Mouse (Mus musculus) liver, adult 2 months (tissue): Measurements from ENCODE around the gene Tpra1. TPM values are rescaled to one million over a fixed set of nuclear protein-coding genes. Genes with fewer than 3 reads are reported as not detected.
A peak's percentile ranks its signal among the peaks of the same experiment; 100 is the strongest.

ENCODE experiments used
- DNase-seq: peaks from one replicate; pipeline ENCODE4 v3.0.0-alpha.2; 2011; ENCODE audit warnings: low read depth, low spot score; ENCODE audit errors: extremely low read depth
- H3K27ac ChIP-seq: fragments of 200-500 bp; replicated peaks from 2 replicates; pipeline ENCODE4 v1.5.1; 2012; ENCODE audit warnings: low read depth, mild to moderate bottlenecking, control low read depth, inconsistent platforms, low read length; ENCODE audit not compliant: insufficient read depth
- H3K27me3 ChIP-seq: fragments of 200-500 bp; 2 replicates; pipeline ENCODE4 v1.6.1; 2012; ENCODE audit warnings: mild to moderate bottlenecking, moderate library complexity, low read length, inconsistent platforms; ENCODE audit not compliant: control insufficient read depth, insufficient read depth
- H3K36me3 ChIP-seq: fragments of 200-500 bp; 2 replicates; pipeline ENCODE4 v1.6.1; 2012; ENCODE audit warnings: low read length, inconsistent platforms; ENCODE audit not compliant: control insufficient read depth, insufficient read depth
- H3K4me1 ChIP-seq: fragments of 200-500 bp; 2 replicates; pipeline ENCODE4 v1.6.1; 2011; ENCODE audit warnings: low read length; ENCODE audit not compliant: control insufficient read depth, insufficient read depth
- H3K4me3 ChIP-seq: fragments of 200-500 bp; 2 replicates; pipeline ENCODE4 v1.5.1; 2011; ENCODE audit warnings: low read depth, mild to moderate bottlenecking, control low read depth, low read length, moderate library complexity; ENCODE audit not compliant: insufficient read depth
- H3K79me2 ChIP-seq: fragments of 200-500 bp; 2 replicates; pipeline ENCODE4 v1.6.1; 2012; ENCODE audit warnings: inconsistent platforms, mild to moderate bottlenecking, low read length, moderate library complexity; ENCODE audit not compliant: control insufficient read depth, insufficient read depth
- H3K9ac ChIP-seq: fragments of 200-500 bp; 2 replicates; pipeline ENCODE4 v1.6.1; 2012; ENCODE audit warnings: low read depth, mild to moderate bottlenecking, control low read depth, inconsistent platforms, low read length
- CTCF ChIP-seq: fragments of 200-500 bp; IDR thresholded peaks from 2 replicates; pipeline ENCODE4 v1.5.1; 2011; ENCODE audit warnings: low read depth, low read length, control low read depth
- POLR2A ChIP-seq: fragments of 200-500 bp; IDR thresholded peaks from 2 replicates; pipeline ENCODE4 v1.6.1; 2011; ENCODE audit warnings: low read length, control low read depth; ENCODE audit not compliant: insufficient read depth; ENCODE audit errors: extremely low read depth
- WGBS: fragments of 180-500 bp; shearing (Covaris S2); methylation state at CpG from one replicate; pipeline ENCODE4 v1.1.7; 2018; 5-methylcytosine and 5-hydroxymethylcytosine counted together
- polyA plus RNA-seq: library from polyadenylated mRNA; depleted of rRNA; stranded (reverse); fragments of >200 nt; gene quantifications from 2 replicates; pipeline ENCODE4 v1.2.3, GENCODE M21; 2012; rRNA removed
- total RNA-seq: library from RNA; depleted of rRNA; stranded (reverse); fragments of >200 nt; gene quantifications from 2 replicates; pipeline ENCODE4 v1.2.3, GENCODE M21; 2014; rRNA removed

Tpra1 gene
- 15.8 and 18.3 TPM in 2 replicates for total RNA-seq
- polyA plus RNA-seq = 60.2 and 76.3 TPM in 2 replicates

GRCm38 (mm10) chr6:88901947-88902820, at the start of gene Tpra1:
Gene Tpra1, plus strand, starts transcription at chr6:88902251.
- Histone ChIP-seq H3K79me2 (peaks cover 9% of the 10 kb centered on the region; the same call in 1 of the 2 replicates), H3K4me3 (peak within 1 kb of the TSS; percentile 79), H3K27me3 (no peaks in the 10 kb centered on the region), H3K36me3 (no peaks in the 10 kb centered on the region), H3K27ac (peak within 1 kb of the TSS; percentile 78), H3K4me1 (peaks cover 34% of the 10 kb centered on the region), H3K9ac (peak within 1 kb of the TSS; percentile 85)
- DNase-seq = peak; percentile 93
- TF ChIP-seq CTCF (0 out of 2 replicates have a peak, but pooled peaks have one; percentile 19), POLR2A (peak; percentile 49)
- WGBS = under 1% methylated on average over 66 of the region's 66 CpGs

DNA sequence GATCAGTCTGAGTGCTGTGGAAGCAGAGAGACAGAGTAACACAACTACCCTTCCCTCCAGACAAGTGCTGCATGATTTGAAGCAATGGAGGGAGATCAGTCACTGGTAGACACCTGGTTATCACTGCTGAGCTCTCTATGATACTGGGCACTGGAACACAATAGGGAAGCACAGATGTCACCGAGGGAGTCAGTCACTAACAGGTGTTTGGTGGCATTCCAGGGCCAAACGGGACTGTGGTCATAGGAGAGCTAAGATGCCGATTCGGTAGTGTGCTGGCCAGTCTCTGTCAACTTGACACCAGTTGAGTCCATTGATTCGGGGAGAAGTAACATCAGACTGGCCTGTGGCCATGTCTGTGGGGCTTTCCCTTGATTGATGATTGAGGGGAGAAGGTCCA, 47.5 kb upstream of the Tpra1 start:
- no peak for TF ChIP-seq CTCF
- no peak for TF ChIP-seq POLR2A
- H3K27ac ChIP-seq = no peak overlapping the region
- no peak overlapping the region for H3K9ac ChIP-seq
- no peaks in the 10 kb centered on the region for H3K79me2 ChIP-seq
- H3K4me3 ChIP-seq = no peak overlapping the region
- 58% methylated on average over 5 of the region's 5 CpGs for WGBS
- no peaks in the 10 kb centered on the region for H3K4me1 ChIP-seq
- DNase-seq = no peak
- no peaks in the 10 kb centered on the region for H3K36me3 ChIP-seq
- H3K27me3 ChIP-seq = no peaks in the 10 kb centered on the region

DNA sequence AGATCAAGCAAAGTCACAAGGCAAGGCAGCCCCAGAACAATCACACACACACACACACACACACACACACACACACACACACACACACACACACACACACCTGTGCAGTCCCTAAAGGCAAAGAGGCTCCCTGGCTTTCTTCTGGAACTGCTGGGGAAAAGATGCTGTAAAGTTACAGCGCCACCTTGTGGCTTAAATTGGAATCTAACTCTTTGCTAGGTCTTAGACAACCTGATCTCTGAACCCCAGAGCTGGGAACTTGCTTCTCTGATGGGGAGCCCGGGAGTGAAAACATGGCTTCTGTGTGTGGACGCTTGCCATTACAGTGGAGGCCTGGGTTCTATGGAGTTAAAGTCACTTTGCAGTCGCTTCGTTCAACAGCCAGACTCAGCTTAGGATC, 46.4 kb upstream of the Tpra1 start:
- no peaks in the 10 kb centered on the region for H3K36me3 ChIP-seq
- no peaks in the 10 kb centered on the region for H3K27me3 ChIP-seq
- WGBS = 21% methylated on average over 5 of the region's 5 CpGs
- peak; percentile 58 for DNase-seq
- no peak overlapping the region for H3K4me3 ChIP-seq
- TF ChIP-seq CTCF (peak; percentile 44; the same call in 1 of the 2 replicates), POLR2A (no peak)
- no peaks in the 10 kb centered on the region for H3K4me1 ChIP-seq
- H3K27ac ChIP-seq = no peak overlapping the region
- H3K9ac ChIP-seq = no peak overlapping the region
- H3K79me2 ChIP-seq = no peaks in the 10 kb centered on the region

DNA sequence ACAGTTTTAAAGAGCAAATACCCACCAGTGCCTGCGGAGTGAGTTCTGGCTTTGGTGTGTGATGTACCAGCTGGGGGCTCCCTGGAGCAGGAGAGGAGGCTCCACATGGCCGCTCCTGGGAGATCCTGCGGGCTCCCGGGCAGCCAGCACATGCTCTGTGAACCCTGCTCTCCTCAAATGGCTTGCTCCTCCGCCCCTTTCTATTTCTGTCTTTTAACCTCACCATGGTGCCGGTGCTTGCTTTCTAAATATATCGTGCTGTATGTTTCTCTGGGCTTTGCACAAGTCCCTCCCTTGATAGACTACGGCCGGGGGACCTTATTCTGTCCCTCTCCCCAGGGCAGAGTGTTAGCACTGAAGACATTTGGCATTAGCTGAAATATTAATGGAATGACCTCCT, 44.8 kb upstream of the Tpra1 start:
- TF ChIP-seq CTCF (0 out of 2 replicates have a peak, but pooled peaks have one; percentile 17), POLR2A (no peak)
- WGBS = 23% methylated on average over 9 of the region's 9 CpGs
- no peak overlapping the region for H3K9ac ChIP-seq
- no peak for DNase-seq
- H3K79me2 ChIP-seq = no peaks in the 10 kb centered on the region
- H3K27ac ChIP-seq = no peak overlapping the region
- H3K27me3 ChIP-seq = no peaks in the 10 kb centered on the region
- H3K4me3 ChIP-seq = no peak overlapping the region
- H3K4me1 ChIP-seq = no peaks in the 10 kb centered on the region
- no peaks in the 10 kb centered on the region for H3K36me3 ChIP-seq

- WGBS = 88% methylated on average over 6 of the region's 6 CpGs
- no peaks in the 10 kb centered on the region for H3K4me1 ChIP-seq
- no peaks in the 10 kb centered on the region for H3K79me2 ChIP-seq
- no peak for TF ChIP-seq CTCF
- TF ChIP-seq POLR2A = no peak
- no peak overlapping the region for H3K9ac ChIP-seq
- H3K27ac ChIP-seq = no peak overlapping the region
- no peak for DNase-seq
- H3K36me3 ChIP-seq = no peaks in the 10 kb centered on the region
- H3K27me3 ChIP-seq = no peaks in the 10 kb centered on the region
- H3K4me3 ChIP-seq = no peak overlapping the region
Measured at GRCm38 (mm10) chr6:88857830-88858229, 44.2 kb upstream of the Tpra1 start.

DNA sequence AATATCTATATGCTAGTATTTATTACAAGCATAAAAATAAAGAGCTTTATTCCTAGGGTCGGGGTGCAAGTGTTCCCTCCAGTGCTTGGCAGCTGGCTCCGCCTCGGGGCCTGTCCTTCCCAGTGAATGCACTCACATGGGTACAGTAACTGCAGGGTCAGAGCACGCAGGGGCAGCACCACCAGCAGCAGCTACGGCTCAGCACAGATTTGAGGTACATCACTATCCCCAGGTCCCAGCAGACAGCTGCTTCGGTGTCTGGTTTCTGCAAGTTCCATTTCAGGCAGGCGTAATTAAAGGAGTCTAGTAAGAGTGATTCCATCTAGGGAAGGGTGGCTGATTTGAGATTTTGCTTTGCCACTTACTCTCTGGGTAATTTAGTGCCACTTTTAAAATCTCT, 43.7 kb upstream of the Tpra1 start:
- TF ChIP-seq CTCF = no peak
- TF ChIP-seq POLR2A = no peak

More for the DNA sequence above, 43.7 kb upstream of the Tpra1 start:
- no peaks in the 10 kb centered on the region for H3K27me3 ChIP-seq
- no peak overlapping the region for H3K27ac ChIP-seq
- DNase-seq = no peak
- no peaks in the 10 kb centered on the region for H3K36me3 ChIP-seq
- no peak overlapping the region for H3K9ac ChIP-seq
- H3K4me3 ChIP-seq = no peak overlapping the region
- WGBS = 88% methylated on average over 7 of the region's 7 CpGs
- H3K79me2 ChIP-seq = no peaks in the 10 kb centered on the region
- no peaks in the 10 kb centered on the region for H3K4me1 ChIP-seq
